Comparison of ENCODE assay signal across 9 mouse cellular contexts in the genomic region with DNA sequence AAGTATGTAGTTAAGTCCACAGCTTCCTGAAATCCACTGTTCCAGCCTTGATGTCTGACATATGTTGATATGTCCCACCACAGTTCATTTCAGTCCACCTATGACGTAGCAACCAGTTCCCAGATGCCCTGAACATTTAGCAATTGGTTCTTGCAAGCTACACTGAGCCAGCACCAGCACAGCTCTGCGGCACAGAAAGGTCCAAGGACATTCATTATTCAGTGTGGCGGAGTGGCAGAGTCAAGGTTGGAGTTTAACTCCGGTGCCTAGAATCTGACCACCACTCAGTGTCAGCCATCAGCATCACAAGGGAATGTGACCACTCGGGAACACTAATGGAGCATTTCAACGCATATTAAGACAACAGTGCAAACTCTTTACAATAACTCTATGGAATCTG. TPM values are rescaled to one million over a fixed set of nuclear protein-coding genes. Genes with fewer than 3 reads are reported as not detected.
DNase-seq lines count a peak whose midpoint lies in the region; ATAC-seq lines count a peak whose summit lies in the region.
"Had no signal": no experiment of that assay in that cellular context is flagged by ENCODE, and none has a peak within 500 bp of the region (broad histone marks: within the 10 kb centered on the region; RNA-seq: fewer than 3 reads in every experiment).

No protein-coding gene starts in this region.

- no peak for ATAC-seq in limb, embryonic 12.5 days (ENCODE audit: insufficient number of reproducible peaks, insufficient read depth, low FRiP score, low TSS enrichment, low read depth)
- ATAC-seq in embryonic facial prominence, embryonic 15.5 days (ENCODE audit: insufficient number of reproducible peaks, low FRiP score, low TSS enrichment, low read depth), result no peak
- ATAC-seq in intestine, embryonic 14.5 days (replicated peaks; ENCODE audit: low FRiP score, low TSS enrichment, low read depth), result no peak
- ATAC-seq in midbrain, embryonic 15.5 days (replicated peaks), result no peak
- ATAC-seq: Patski had no signal

- peaks cover 5% of the 10 kb centered on the region; the same call in 1 of the 2 replicates for H3K4me1 ChIP-seq in limb, embryonic 12.5 days (replicated peaks)
- H3K4me1 ChIP-seq in limb, embryonic 10.5 days, result peaks cover 20% of the 10 kb centered on the region
- peaks cover 21% of the 10 kb centered on the region for H3K4me1 ChIP-seq in embryonic facial prominence, embryonic 15.5 days
- peaks cover 4% of the 10 kb centered on the region; the same call in 1 of the 2 replicates for H3K4me1 ChIP-seq in intestine, embryonic 14.5 days (replicated peaks; ENCODE audit: control insufficient read depth, insufficient read depth, low read length)
- peaks cover 24% of the 10 kb centered on the region for H3K4me1 ChIP-seq in midbrain, embryonic 15.5 days

- H3K27ac ChIP-seq in limb, embryonic 12.5 days, result no peak overlapping the region
- H3K27ac ChIP-seq in limb, embryonic 10.5 days, result no peak overlapping the region
- H3K27ac ChIP-seq in embryonic facial prominence, embryonic 15.5 days (replicated peaks), result no peak overlapping the region
- H3K27ac ChIP-seq in intestine, embryonic 14.5 days (ENCODE audit: low read depth), result no peak overlapping the region
- H3K27ac ChIP-seq in midbrain, embryonic 15.5 days, result no peak overlapping the region

- H3K4me2 ChIP-seq in limb, embryonic 12.5 days, result no peak overlapping the region
- H3K4me2 ChIP-seq in embryonic facial prominence, embryonic 15.5 days (replicated peaks), result peak overlapping the region; percentile 99
- H3K4me2 ChIP-seq in intestine, embryonic 14.5 days (ENCODE audit: low read length), result peak overlapping the region; percentile 97
- H3K4me2 ChIP-seq in midbrain, embryonic 15.5 days, result peak overlapping the region; percentile 97

- peak overlapping the region; percentile 70 for H3K4me3 ChIP-seq in limb, embryonic 12.5 days (replicated peaks)
- no peak overlapping the region; the same call in 1 of the 2 replicates for H3K4me3 ChIP-seq in limb, embryonic 10.5 days
- H3K4me3 ChIP-seq in embryonic facial prominence, embryonic 15.5 days (replicated peaks), result no peak overlapping the region
- H3K4me3 ChIP-seq in intestine, embryonic 14.5 days (ENCODE audit: low read depth, low read length), result peak overlapping the region; percentile 75
- H3K4me3 ChIP-seq in midbrain, embryonic 15.5 days, result peak overlapping the region; percentile 73

- H3K9me3 ChIP-seq in limb, embryonic 12.5 days, result no peaks in the 10 kb centered on the region
- H3K9me3 ChIP-seq in limb, embryonic 10.5 days (replicated peaks), result no peaks in the 10 kb centered on the region
- no peaks in the 10 kb centered on the region for H3K9me3 ChIP-seq in embryonic facial prominence, embryonic 15.5 days (replicated peaks)
- H3K9me3 ChIP-seq in intestine, embryonic 14.5 days (ENCODE audit: control insufficient read depth, low read length), result no peaks in the 10 kb centered on the region
- no peaks in the 10 kb centered on the region for H3K9me3 ChIP-seq in midbrain, embryonic 15.5 days

- H3K9ac ChIP-seq in limb, embryonic 12.5 days (replicated peaks), result no peak overlapping the region
- H3K9ac ChIP-seq in embryonic facial prominence, embryonic 15.5 days, result no peak overlapping the region
- no peak overlapping the region for H3K9ac ChIP-seq in intestine, embryonic 14.5 days (ENCODE audit: low read length)
- H3K9ac ChIP-seq in midbrain, embryonic 15.5 days, result no peak overlapping the region; the same call in 1 of the 2 replicates

- H3K27me3 ChIP-seq in limb, embryonic 12.5 days, result peaks cover 83% of the 10 kb centered on the region
- H3K27me3 ChIP-seq in limb, embryonic 10.5 days (ENCODE audit: low read depth, poor library complexity, severe bottlenecking), result peaks cover 78% of the 10 kb centered on the region
- H3K27me3 ChIP-seq in embryonic facial prominence, embryonic 15.5 days, result peaks cover 69% of the 10 kb centered on the region
- peaks cover 34% of the 10 kb centered on the region for H3K27me3 ChIP-seq in intestine, embryonic 14.5 days (replicated peaks; ENCODE audit: control insufficient read depth, insufficient read depth, low read length)
- peaks cover 43% of the 10 kb centered on the region for H3K27me3 ChIP-seq in midbrain, embryonic 15.5 days (replicated peaks)
- H3K27me3 ChIP-seq: Patski had no signal

- 69% methylated on average over 6 of the region's 6 CpGs for WGBS in limb, embryonic 12.5 days
- WGBS in limb, embryonic 10.5 days, result 62% methylated on average over 6 of the region's 6 CpGs
- WGBS in embryonic facial prominence, embryonic 15.5 days, result 65% methylated on average over 6 of the region's 6 CpGs
- WGBS in intestine, embryonic 14.5 days, result 53% methylated on average over 6 of the region's 6 CpGs
- 58% methylated on average over 6 of the region's 6 CpGs for WGBS in midbrain, embryonic 15.5 days

- H3K36me3 ChIP-seq in limb, embryonic 12.5 days, result no peaks in the 10 kb centered on the region
- no peaks in the 10 kb centered on the region for H3K36me3 ChIP-seq in limb, embryonic 10.5 days
- H3K36me3 ChIP-seq in embryonic facial prominence, embryonic 15.5 days, result no peaks in the 10 kb centered on the region
- no peaks in the 10 kb centered on the region for H3K36me3 ChIP-seq in intestine, embryonic 14.5 days (ENCODE audit: control insufficient read depth, insufficient read depth, low read length)
- H3K36me3 ChIP-seq in midbrain, embryonic 15.5 days (replicated peaks), result no peaks in the 10 kb centered on the region

- DNase-seq in limb, embryonic 10.5 days (ENCODE audit: low spot score), result no peak
- no peak for DNase-seq in intestine, embryonic 14.5 days (ENCODE audit: low spot score)
- no peak for DNase-seq in right cerebral cortex, postnatal 36 days (ENCODE audit: low spot score in 2 of 2)
- no peak for DNase-seq in urinary bladder, postnatal 25 days (ENCODE audit: low spot score)
- DNase-seq in cerebellum, postnatal 4 days (ENCODE audit: low spot score in 2 of 2), result no peak

RNA-seq across cellular contexts. Expression of a gene that starts 1.9 kb away (rescaled TPM):
- polyA plus RNA-seq in limb, embryonic 12.5 days (2016; fragmentation: Nextera tagmentation; extraction: Ambion mirVana), result 7.9 and 8.3 TPM in 2 replicates
- 2.7 and 3.5 TPM in 2 replicates for polyA plus RNA-seq in limb, embryonic 10.5 days (2016; fragmentation: Nextera tagmentation; extraction: Ambion mirVana)
- 14.0 and 14.8 TPM in 2 replicates for polyA plus RNA-seq in embryonic facial prominence, embryonic 15.5 days (2015; fragmentation: Nextera tagmentation; extraction: Ambion mirVana)
- polyA plus RNA-seq in intestine, embryonic 14.5 days (2014; fragmentation: Nextera tagmentation; extraction: Ambion mirVana), result 29.4 and 31.6 TPM in 2 replicates
- 43.0 and 50.4 TPM in 2 replicates for polyA plus RNA-seq in midbrain, embryonic 15.5 days (2015; fragmentation: Nextera tagmentation; extraction: Ambion mirVana)

RNA-seq across cellular contexts. Expression of a gene that starts 44.9 kb away (rescaled TPM):
- 35.5 and 36.0 TPM in 2 replicates for polyA plus RNA-seq in limb, embryonic 12.5 days (2016; fragmentation: Nextera tagmentation; extraction: Ambion mirVana)
- 24.2 and 24.9 TPM in 2 replicates for polyA plus RNA-seq in limb, embryonic 10.5 days (2016; fragmentation: Nextera tagmentation; extraction: Ambion mirVana)
- 28.5 and 30.4 TPM in 2 replicates for polyA plus RNA-seq in embryonic facial prominence, embryonic 15.5 days (2015; fragmentation: Nextera tagmentation; extraction: Ambion mirVana)
- 35.8 and 38.1 TPM in 2 replicates for polyA plus RNA-seq in intestine, embryonic 14.5 days (2014; fragmentation: Nextera tagmentation; extraction: Ambion mirVana)
- 25.3 and 32.2 TPM in 2 replicates for polyA plus RNA-seq in midbrain, embryonic 15.5 days (2015; fragmentation: Nextera tagmentation; extraction: Ambion mirVana)

Comparison
In these comparisons a context has a peak if more than half of its experiments do, and no peak if none do; other contexts are left out.
1. H3K4me3 ChIP-seq: peak in limb, embryonic 12.5 days (single experiment), intestine, embryonic 14.5 days (single experiment) and midbrain, embryonic 15.5 days (single experiment); none in limb, embryonic 10.5 days (single experiment) and embryonic facial prominence, embryonic 15.5 days (single experiment).